Mouse (Mus musculus) spleen, adult 2 months (tissue): ENCODE measurements around the gene Cyp27a1. TPM values are rescaled to one million over a fixed set of nuclear protein-coding genes. Genes with fewer than 3 reads are reported as not detected.

Experiments used
- DNase-seq, 2 experiments: peaks; one replicate each; pipeline versions ENCODE4 v3.0.0 to v3.0.0-alpha.2; 2012 to 2021; ENCODE audit warnings: low spot score in 2 of 2, low read depth in 1 of 2
- H3K27ac ChIP-seq: fragments of 200-500 bp; 2 replicates; pipeline ENCODE4 v1.5.1; 2012; ENCODE audit warnings: low read length, inconsistent platforms; ENCODE audit not compliant: insufficient read depth
- H3K27me3 ChIP-seq: fragments of 200-500 bp; 2 replicates; pipeline ENCODE4 v1.6.1; 2012; ENCODE audit warnings: mild to moderate bottlenecking, moderate library complexity, low read length, inconsistent platforms; ENCODE audit not compliant: control insufficient read depth, insufficient read depth
- H3K36me3 ChIP-seq: fragments of 200-500 bp; 2 replicates; pipeline ENCODE4 v1.6.1; 2012; ENCODE audit warnings: mild to moderate bottlenecking, low read length, inconsistent platforms; ENCODE audit not compliant: control insufficient read depth, insufficient read depth
- H3K4me1 ChIP-seq: fragments of 200-500 bp; 2 replicates; pipeline ENCODE4 v1.6.1; 2011; ENCODE audit warnings: inconsistent platforms; ENCODE audit not compliant: control insufficient read depth, insufficient read depth, insufficient read length
- H3K4me3 ChIP-seq: fragments of 200-500 bp; 2 replicates; pipeline ENCODE4 v1.5.1; 2011; ENCODE audit warnings: mild to moderate bottlenecking, inconsistent platforms; ENCODE audit not compliant: insufficient read depth, insufficient read length; ENCODE audit errors: extremely low read depth
- CTCF ChIP-seq: fragments of 200-500 bp; IDR thresholded peaks from 2 replicates; pipeline ENCODE4 v1.5.1; 2011; ENCODE audit warnings: mild to moderate bottlenecking, inconsistent platforms; ENCODE audit not compliant: insufficient read depth, insufficient read length, insufficient replicate concordance; ENCODE audit errors: extremely low read depth
- POLR2A ChIP-seq: fragments of 200-500 bp; IDR thresholded peaks from 2 replicates; pipeline ENCODE4 v1.6.1; 2011; ENCODE audit warnings: low read depth, low read length, inconsistent platforms
- WGBS: fragments of 180-500 bp; shearing (Covaris S2); methylation state at CpG from one replicate; pipeline ENCODE4 v1.1.7; 2018; 5-methylcytosine and 5-hydroxymethylcytosine counted together
- polyA plus RNA-seq: library from polyadenylated mRNA; depleted of rRNA; stranded (reverse); fragments of >200 nt; gene quantifications from 2 replicates; pipeline ENCODE4 v1.2.3, GENCODE M21; 2012; rRNA removed

Gene Cyp27a1
- polyA plus RNA-seq = 23.2 and 25.0 TPM in 2 replicates

GRCm38 (mm10) chr1:74713099-74713858 is at the start of gene Cyp27a1:
Cyp27a1 (plus strand) TSS chr1:74713574.
- no peaks in the 10 kb centered on the region for H3K36me3 ChIP-seq
- peaks cover 10% of the 10 kb centered on the region for H3K4me1 ChIP-seq
- H3K4me3 ChIP-seq = peak within 1 kb of the TSS; percentile 63
- peak in 1 of 2 experiments; percentile 27 for DNase-seq
- TF ChIP-seq CTCF = no peak
- TF ChIP-seq POLR2A = no peak
- WGBS = 8% methylated on average over 35 of the region's 35 CpGs
- peak within 1 kb of the TSS; percentile 71 for H3K27ac ChIP-seq
- no peaks in the 10 kb centered on the region for H3K27me3 ChIP-seq

- WGBS = 87% methylated on average over 6 of the region's 6 CpGs
- no peak for DNase-seq
- TF ChIP-seq POLR2A (no peak), CTCF (no peak)
- Histone ChIP-seq H3K27me3 (no peaks in the 10 kb centered on the region), H3K4me3 (no peak overlapping the region), H3K27ac (no peak overlapping the region), H3K36me3 (no peaks in the 10 kb centered on the region), H3K4me1 (no peaks in the 10 kb centered on the region; the same call in 1 of the 2 replicates)
Measured at GRCm38 (mm10) chr1:74665153-74665552, 48.2 kb upstream of the Cyp27a1 start.

GRCm38 (mm10) chr1:74668371-74668770 is 45.0 kb upstream of the Cyp27a1 start:
- no peaks in the 10 kb centered on the region; the same call in 1 of the 2 replicates for H3K4me1 ChIP-seq
- H3K4me3 ChIP-seq = no peak overlapping the region
- no peak overlapping the region for H3K27ac ChIP-seq
- no peaks in the 10 kb centered on the region for H3K27me3 ChIP-seq
- 82% methylated on average over 3 of the region's 3 CpGs for WGBS
- H3K36me3 ChIP-seq = no peaks in the 10 kb centered on the region
- TF ChIP-seq CTCF (no peak), POLR2A (no peak)
- DNase-seq = no peak

GRCm38 (mm10) chr1:74672731-74673130 is 40.6 kb upstream of the Cyp27a1 start:
- no peak overlapping the region for H3K4me3 ChIP-seq
- 80% methylated on average over 7 of the region's 7 CpGs for WGBS
- H3K4me1 ChIP-seq = no peaks in the 10 kb centered on the region; the same call in 1 of the 2 replicates
- no peaks in the 10 kb centered on the region for H3K36me3 ChIP-seq
- H3K27ac ChIP-seq = no peak overlapping the region
- DNase-seq = no peak
- TF ChIP-seq CTCF (no peak), POLR2A (no peak)
- H3K27me3 ChIP-seq = no peaks in the 10 kb centered on the region

GRCm38 (mm10) chr1:74676863-74677262 is 36.5 kb upstream of the Cyp27a1 start:
- H3K27me3 ChIP-seq = no peaks in the 10 kb centered on the region
- WGBS = 92% methylated on average over 3 of the region's 3 CpGs
- no peak overlapping the region for H3K27ac ChIP-seq
- no peaks in the 10 kb centered on the region for H3K4me1 ChIP-seq
- no peak for TF ChIP-seq POLR2A
- TF ChIP-seq CTCF = no peak
- peaks cover 15% of the 10 kb centered on the region for H3K36me3 ChIP-seq
- no peak overlapping the region for H3K4me3 ChIP-seq
- DNase-seq = no peak

DNA sequence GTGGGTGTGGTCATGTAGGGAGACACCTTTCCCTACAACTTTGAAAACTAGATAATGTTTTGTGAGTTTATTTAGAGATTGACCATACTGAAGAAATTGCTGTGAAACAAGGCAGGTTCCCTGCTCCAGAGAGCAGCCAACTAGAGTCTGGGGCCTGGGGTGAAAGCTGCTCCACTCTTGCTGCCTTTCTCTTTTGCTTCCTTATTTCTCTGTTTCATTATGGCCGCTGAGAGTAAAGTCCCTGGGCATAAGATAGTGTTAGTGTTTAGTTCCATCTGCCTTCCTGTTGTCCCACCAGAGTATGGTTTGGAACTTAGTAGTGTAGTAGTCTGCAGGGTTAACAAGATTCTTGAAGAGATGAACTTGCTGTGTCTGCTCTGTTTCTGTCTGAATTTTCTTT is 35.5 kb upstream of the Cyp27a1 start:
- no peaks in the 10 kb centered on the region for H3K27me3 ChIP-seq
- no peak overlapping the region for H3K27ac ChIP-seq
- no peaks in the 10 kb centered on the region for H3K4me1 ChIP-seq
- peaks cover 16% of the 10 kb centered on the region for H3K36me3 ChIP-seq
- TF ChIP-seq POLR2A (no peak), CTCF (no peak)
- WGBS = 43% methylated on average over 1 of the region's 1 CpGs
- no peak for DNase-seq
- H3K4me3 ChIP-seq = no peak overlapping the region

DNA sequence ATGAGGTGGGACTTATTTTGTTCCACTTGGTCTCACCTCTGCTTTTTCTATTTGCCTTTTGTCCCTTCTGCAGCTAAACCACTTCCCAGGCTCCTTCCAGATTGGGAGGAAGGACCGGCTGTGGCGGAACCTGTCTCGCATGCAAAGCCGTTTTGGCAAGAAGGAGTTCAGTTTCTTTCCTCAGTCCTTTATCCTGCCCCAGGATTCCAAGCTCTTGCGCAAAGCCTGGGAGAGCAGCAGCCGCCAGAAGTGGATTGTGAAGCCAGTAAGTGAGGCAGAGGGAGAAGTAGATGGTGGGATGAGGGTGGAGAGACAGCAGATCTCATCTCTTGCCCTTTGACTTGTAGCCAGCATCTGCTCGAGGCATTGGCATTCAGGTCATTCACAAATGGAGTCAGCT is 26.2 kb upstream of the Cyp27a1 start:
- peaks cover 19% of the 10 kb centered on the region for H3K36me3 ChIP-seq
- H3K4me1 ChIP-seq = no peaks in the 10 kb centered on the region
- H3K27ac ChIP-seq = no peak overlapping the region
- TF ChIP-seq CTCF (no peak), POLR2A (no peak)
- no peaks in the 10 kb centered on the region for H3K27me3 ChIP-seq
- H3K4me3 ChIP-seq = no peak overlapping the region
- DNase-seq = no peak
- WGBS = 91% methylated on average over 7 of the region's 7 CpGs
